ENCODE assay signal across 19 mouse cellular contexts in genomic region chr3:105648889-105649567, GRCm38 (mm10). TPM values are rescaled to one million over a fixed set of nuclear protein-coding genes. Genes with fewer than 3 reads are reported as not detected.
DNase-seq lines count a peak whose midpoint lies in the region; ATAC-seq and TF ChIP-seq lines count a peak whose summit lies in the region.
"Had no signal": no experiment of that assay in that cellular context is flagged by ENCODE, and none has a peak within 500 bp of the region (broad histone marks: within the 10 kb centered on the region; RNA-seq: fewer than 3 reads in every experiment).

No protein-coding gene starts in this region.

- H3K9ac ChIP-seq in hindbrain, embryonic 16.5 days (ENCODE audit: low read depth, low read length), result no peak overlapping the region
- no peak overlapping the region for H3K9ac ChIP-seq in hindbrain, embryonic 12.5 days
- H3K9ac ChIP-seq in midbrain, postnatal 0 days (replicated peaks; ENCODE audit: low read length, poor library complexity, severe bottlenecking), result no peak overlapping the region
- H3K9ac ChIP-seq: limb, embryonic 15.5 days; liver, embryonic 15.5 days had no signal

- H3K4me2 ChIP-seq in hindbrain, embryonic 16.5 days (ENCODE audit: low read length), result no peak overlapping the region
- H3K4me2 ChIP-seq in hindbrain, embryonic 12.5 days (replicated peaks), result no peak overlapping the region
- no peak overlapping the region for H3K4me2 ChIP-seq in midbrain, postnatal 0 days (ENCODE audit: low read depth, low read length, poor library complexity, severe bottlenecking)
- H3K4me2 ChIP-seq: limb, embryonic 15.5 days; liver, embryonic 15.5 days had no signal

- peak; percentile 14; the same call in 1 of the 2 replicates for TF ChIP-seq CTCF in brain, embryonic 14.5 days (IDR thresholded peaks at IDR 0.05; ENCODE audit: borderline replicate concordance, extremely low read depth, insufficient read depth, insufficient read length)
- TF ChIP-seq CTCF in midbrain, postnatal 0 days (IDR thresholded peaks at IDR 0.05), result peak; percentile 41

- H3K27ac ChIP-seq in hindbrain, embryonic 16.5 days (ENCODE audit: low read depth, low read length), result no peak overlapping the region
- H3K27ac ChIP-seq in hindbrain, embryonic 12.5 days, result no peak overlapping the region
- H3K27ac ChIP-seq in midbrain, postnatal 0 days (ENCODE audit: low read depth, low read length), result no peak overlapping the region
- H3K27ac ChIP-seq: heart, embryonic 10.5 days; limb, embryonic 15.5 days; liver, embryonic 15.5 days; macrophage had no signal

- no peaks in the 10 kb centered on the region for H3K36me3 ChIP-seq in hindbrain, embryonic 16.5 days (ENCODE audit: control insufficient read depth, insufficient read depth, low read length)
- H3K36me3 ChIP-seq in hindbrain, embryonic 12.5 days, result no peaks in the 10 kb centered on the region
- H3K36me3 ChIP-seq in midbrain, postnatal 0 days (ENCODE audit: insufficient read depth, low read length), result no peaks in the 10 kb centered on the region
- H3K36me3 ChIP-seq: heart, embryonic 10.5 days; limb, embryonic 15.5 days; liver, embryonic 15.5 days had no signal

- ATAC-seq in hindbrain, embryonic 16.5 days, result peak; percentile 38; the same call in 1 of the 2 replicates
- ATAC-seq in hindbrain, embryonic 12.5 days (ENCODE audit: low FRiP score), result no peak
- ATAC-seq in megakaryocyte progenitor cell, adult 5-6 weeks (replicated peaks; ENCODE audit: poor library complexity), result 0 out of 2 replicates have a peak, but pooled peaks have one; percentile 34
- ATAC-seq in midbrain, postnatal 0 days (ENCODE audit: low FRiP score), result peak; percentile 24; the same call in 1 of the 2 replicates
- ATAC-seq: Patski had no signal

- 73% methylated on average over 8 of the region's 8 CpGs for WGBS in hindbrain, embryonic 16.5 days
- 80% methylated on average over 8 of the region's 8 CpGs for WGBS in hindbrain, embryonic 12.5 days
- WGBS in midbrain, postnatal 0 days, result 67% methylated on average over 8 of the region's 8 CpGs

- H3K4me3 ChIP-seq in hindbrain, embryonic 16.5 days (ENCODE audit: low read length), result no peak overlapping the region
- H3K4me3 ChIP-seq in hindbrain, embryonic 12.5 days, result no peak overlapping the region
- H3K4me3 ChIP-seq in midbrain, postnatal 0 days (ENCODE audit: low read depth, low read length), result no peak overlapping the region
- H3K4me3 ChIP-seq: heart, embryonic 10.5 days; limb, embryonic 15.5 days; liver, embryonic 15.5 days had no signal

- H3K27me3 ChIP-seq in hindbrain, embryonic 16.5 days (replicated peaks; ENCODE audit: control insufficient read depth, insufficient read depth, low read length), result no peaks in the 10 kb centered on the region
- H3K27me3 ChIP-seq in hindbrain, embryonic 12.5 days, result no peaks in the 10 kb centered on the region
- H3K27me3 ChIP-seq in midbrain, postnatal 0 days (ENCODE audit: insufficient read depth, low read length), result no peaks in the 10 kb centered on the region
- H3K27me3 ChIP-seq: limb, embryonic 15.5 days; liver, embryonic 15.5 days had no signal

- no peaks in the 10 kb centered on the region for H3K9me3 ChIP-seq in hindbrain, embryonic 16.5 days (ENCODE audit: control insufficient read depth, low read length)
- no peaks in the 10 kb centered on the region for H3K9me3 ChIP-seq in hindbrain, embryonic 12.5 days (replicated peaks)
- no peaks in the 10 kb centered on the region for H3K9me3 ChIP-seq in midbrain, postnatal 0 days (ENCODE audit: low read length)
- H3K9me3 ChIP-seq: heart, embryonic 10.5 days; limb, embryonic 15.5 days; liver, embryonic 15.5 days had no signal

- H3K4me1 ChIP-seq in hindbrain, embryonic 16.5 days (ENCODE audit: control insufficient read depth, insufficient read depth, low read depth, low read length), result no peaks in the 10 kb centered on the region
- no peaks in the 10 kb centered on the region for H3K4me1 ChIP-seq in hindbrain, embryonic 12.5 days
- H3K4me1 ChIP-seq in midbrain, postnatal 0 days (ENCODE audit: insufficient read depth, low read length), result no peaks in the 10 kb centered on the region
- H3K4me1 ChIP-seq: heart, embryonic 10.5 days; limb, embryonic 15.5 days; liver, embryonic 15.5 days had no signal

- DNase-seq in brain, embryonic 14.5 days (ENCODE audit: low read depth), result peak; percentile 47
- no peak for DNase-seq in midbrain, postnatal 0 days (ENCODE audit: low spot score)
- no peak for DNase-seq in right cerebral cortex, postnatal 14 days
- no peak for DNase-seq in B cell, adult 2 months
- DNase-seq: adrenal gland, postnatal 10 days; cerebellum, postnatal 14 days; embryo, embryonic 11 days; kidney, adult 2 months; kidney, postnatal 10 days; right cerebral cortex, adult 18-20 months; thymus, postnatal 14 days had no signal

- TF ChIP-seq POLR2A in brain, embryonic 14.5 days (IDR thresholded peaks at IDR 0.05; ENCODE audit: borderline replicate concordance, extremely low read depth, insufficient read depth, insufficient read length, poor library complexity, severe bottlenecking), result no peak

RNA-seq across cellular contexts. Expression of gene Ddx20, which starts 38.3 kb away (rescaled TPM):
- polyA plus RNA-seq in hindbrain, embryonic 16.5 days (2015; fragmentation: Nextera tagmentation; extraction: Ambion mirVana), result 19.4 and 21.9 TPM in 2 replicates
- 34.6 and 36.7 TPM in 2 replicates for polyA plus RNA-seq in hindbrain, embryonic 12.5 days (2016; fragmentation: Nextera tagmentation; extraction: Ambion mirVana)
- polyA plus RNA-seq in brain, embryonic 14.5 days (2012; rRNA removed), result 19.5 and 19.9 TPM in 2 replicates
- 23.4 and 30.4 TPM in 2 replicates for total RNA-seq in megakaryocyte progenitor cell, adult 5-6 weeks (2015)
- 51.9 and 57.7 TPM in 2 replicates for total RNA-seq in megakaryocyte progenitor cell, adult 5-6 weeks (2017)
- 23.0 and 28.7 TPM in 2 replicates for total RNA-seq in midbrain, postnatal 0 days (2014; rRNA removed)
- polyA plus RNA-seq in midbrain, postnatal 0 days (2015; fragmentation: Nextera tagmentation; extraction: Ambion mirVana), result 16.5 TPM in 2 replicates

RNA-seq across cellular contexts. Expression of gene Inka2, which starts 55.4 kb away (rescaled TPM):
- 13.7 and 13.9 TPM in 2 replicates for polyA plus RNA-seq in hindbrain, embryonic 16.5 days (2015; fragmentation: Nextera tagmentation; extraction: Ambion mirVana)
- polyA plus RNA-seq in hindbrain, embryonic 12.5 days (2016; fragmentation: Nextera tagmentation; extraction: Ambion mirVana), result 2.4 and 2.6 TPM in 2 replicates
- 3.6 and 7.4 TPM in 2 replicates for polyA plus RNA-seq in brain, embryonic 14.5 days (2012; rRNA removed)
- 0.05 TPM in 1 of 2 replicates, not detected in the other for total RNA-seq in megakaryocyte progenitor cell, adult 5-6 weeks (2015)
- 0.17 TPM in 1 of 2 replicates, not detected in the other for total RNA-seq in megakaryocyte progenitor cell, adult 5-6 weeks (2017)
- 7.2 and 7.7 TPM in 2 replicates for total RNA-seq in midbrain, postnatal 0 days (2014; rRNA removed)
- polyA plus RNA-seq in midbrain, postnatal 0 days (2015; fragmentation: Nextera tagmentation; extraction: Ambion mirVana), result 3.3 and 3.7 TPM in 2 replicates
